21 mouse cellular contexts compared by ENCODE assay signal in genomic region chr13:101289407-101289806, GRCm38 (mm10).
A peak's percentile ranks its signal among the peaks of the same experiment; 100 is the strongest.
DNase-seq lines count a peak whose midpoint lies in the region; ATAC-seq lines count a peak whose summit lies in the region.
"Had no signal": no experiment of that assay in that cellular context is flagged by ENCODE, and none has a peak within 500 bp of the region (broad histone marks: within the 10 kb centered on the region; RNA-seq: fewer than 3 reads in every experiment).

No protein-coding gene starts in this region.

- ATAC-seq in midbrain, embryonic 11.5 days (ENCODE audit: low FRiP score), result no peak
- ATAC-seq in midbrain, embryonic 15.5 days (replicated peaks), result no peak
- ATAC-seq: activated CD4-positive, CD25-positive, alpha-beta regulatory T cell, adult 4 months; CD4-positive, CD25-positive, alpha-beta regulatory T cell, adult 4 months; Patski had no signal

- WGBS in midbrain, embryonic 11.5 days, result 91% methylated on average over 4 of the region's 4 CpGs
- 90% methylated on average over 4 of the region's 4 CpGs for WGBS in midbrain, embryonic 15.5 days
- 85% methylated on average over 4 of the region's 4 CpGs for WGBS in heart, embryonic 10.5 days

- no peak overlapping the region for H3K4me3 ChIP-seq in midbrain, embryonic 11.5 days (ENCODE audit: low read depth, low read length)
- no peak overlapping the region for H3K4me3 ChIP-seq in midbrain, embryonic 15.5 days
- no peak overlapping the region for H3K4me3 ChIP-seq in heart, embryonic 10.5 days

- peaks cover 2% of the 10 kb centered on the region; the same call in 1 of the 2 replicates for H3K4me1 ChIP-seq in midbrain, embryonic 11.5 days (ENCODE audit: control insufficient read depth, insufficient read depth, low read length)
- H3K4me1 ChIP-seq in midbrain, embryonic 15.5 days, result peaks cover 4% of the 10 kb centered on the region; the same call in 1 of the 2 replicates
- H3K4me1 ChIP-seq in heart, embryonic 10.5 days, result no peaks in the 10 kb centered on the region

- no peak overlapping the region for H3K4me2 ChIP-seq in midbrain, embryonic 11.5 days
- H3K4me2 ChIP-seq in midbrain, embryonic 15.5 days, result no peak overlapping the region

- no peaks in the 10 kb centered on the region for H3K9me3 ChIP-seq in midbrain, embryonic 11.5 days (ENCODE audit: control insufficient read depth, low read length)
- no peaks in the 10 kb centered on the region for H3K9me3 ChIP-seq in midbrain, embryonic 15.5 days
- H3K9me3 ChIP-seq in heart, embryonic 10.5 days, result no peaks in the 10 kb centered on the region
- H3K9me3 ChIP-seq: G1E had no signal

- H3K27ac ChIP-seq in midbrain, embryonic 11.5 days (ENCODE audit: low read depth, low read length), result no peak overlapping the region
- H3K27ac ChIP-seq in midbrain, embryonic 15.5 days, result no peak overlapping the region
- H3K27ac ChIP-seq in heart, embryonic 10.5 days, result no peak overlapping the region

- no peaks in the 10 kb centered on the region for H3K27me3 ChIP-seq in midbrain, embryonic 11.5 days (ENCODE audit: control insufficient read depth, insufficient read depth, low read length)
- H3K27me3 ChIP-seq in midbrain, embryonic 15.5 days (replicated peaks), result no peaks in the 10 kb centered on the region
- H3K27me3 ChIP-seq in heart, embryonic 10.5 days (ENCODE audit: insufficient read depth, poor library complexity, severe bottlenecking), result no peaks in the 10 kb centered on the region
- H3K27me3 ChIP-seq: CH12.LX, Patski had no signal

- peak; percentile 75 for DNase-seq in midbrain, embryonic 11.5 days (ENCODE audit: low spot score, missing footprints)
- DNase-seq in fat pad, adult 2 months (ENCODE audit: extremely low read depth, low read depth, low spot score), result peak; percentile 86
- peak; percentile 70 for DNase-seq in gonadal fat pad, adult 2 months (ENCODE audit: low read depth)
- no peak for DNase-seq in retina, postnatal 1 day
- DNase-seq in heart, embryonic 10.5 days (ENCODE audit: low spot score), result no peak
- DNase-seq: adrenal gland, adult 2 months; adrenal gland, adult 8-10 months; adrenal gland, postnatal 10 days; adrenal gland, postnatal 14 days; adrenal gland, postnatal 25 days; adrenal gland, postnatal 36 days; B cell, adult 2 months; cerebellum, adult 11 months; cerebellum, adult 11-12 months; cerebellum, adult 18-20 months had no signal

- no peaks in the 10 kb centered on the region for H3K36me3 ChIP-seq in midbrain, embryonic 11.5 days (ENCODE audit: control insufficient read depth, insufficient read depth, low read length)
- no peaks in the 10 kb centered on the region for H3K36me3 ChIP-seq in midbrain, embryonic 15.5 days (replicated peaks)
- no peaks in the 10 kb centered on the region for H3K36me3 ChIP-seq in heart, embryonic 10.5 days
- H3K36me3 ChIP-seq: G1E had no signal

- no peak overlapping the region for H3K9ac ChIP-seq in midbrain, embryonic 11.5 days (ENCODE audit: low read length)
- H3K9ac ChIP-seq in midbrain, embryonic 15.5 days, result no peak overlapping the region

Comparison
In these comparisons a context has a peak if more than half of its experiments do, and no peak if none do; other contexts are left out.
1. DNase-seq: peak in midbrain, embryonic 11.5 days (single experiment), fat pad, adult 2 months (single experiment) and gonadal fat pad, adult 2 months (single experiment); none in retina, postnatal 1 day (single experiment) and heart, embryonic 10.5 days (single experiment).